Mouse (Mus musculus) ovary, adult 18-20 months (tissue): Measurements from ENCODE around the gene Sox30.

Experiments
- DNase-seq: peaks from one replicate; pipeline ENCODE4 v3.0.0; 2022; ENCODE audit warnings: low spot score, mixed read lengths

The Sox30 gene

GRCm38 (mm10) chr11:45979946-45980892 lies at the start of gene Sox30:
TSS of gene Sox30 (plus strand) at chr11:45980310.
- DNase-seq, result peak; percentile 45

GRCm38 (mm10) chr11:45932771-45933170 lies 47.3 kb upstream of the Sox30 start:
- no peak for DNase-seq

DNA sequence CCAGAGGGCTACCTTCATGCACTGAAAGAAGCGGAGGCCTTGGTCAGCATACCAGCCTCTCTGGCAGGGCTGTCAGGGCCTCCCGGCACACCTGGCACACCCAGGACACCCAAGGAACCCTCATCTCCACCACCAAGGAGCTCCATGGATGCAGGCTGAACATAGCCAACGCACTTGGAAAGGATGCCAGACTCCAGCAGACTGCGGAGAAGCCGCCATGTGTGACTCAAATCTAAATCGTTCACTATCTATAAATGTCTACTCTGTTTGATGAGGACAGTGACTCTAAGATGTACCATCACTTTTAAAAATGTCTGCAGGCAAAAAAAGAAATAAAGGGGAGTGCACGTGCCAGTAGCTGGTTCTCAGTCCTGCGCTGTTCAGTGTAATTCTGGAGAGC lies 42.6 kb upstream of the Sox30 start:
- DNase-seq, result no peak

- DNase-seq, result no peak
Observed at GRCm38 (mm10) chr11:45938917-45939316, 41.2 kb upstream of the Sox30 start.

- no peak for DNase-seq
Observed at GRCm38 (mm10) chr11:45942281-45942680, 37.8 kb upstream of the Sox30 start.

DNA sequence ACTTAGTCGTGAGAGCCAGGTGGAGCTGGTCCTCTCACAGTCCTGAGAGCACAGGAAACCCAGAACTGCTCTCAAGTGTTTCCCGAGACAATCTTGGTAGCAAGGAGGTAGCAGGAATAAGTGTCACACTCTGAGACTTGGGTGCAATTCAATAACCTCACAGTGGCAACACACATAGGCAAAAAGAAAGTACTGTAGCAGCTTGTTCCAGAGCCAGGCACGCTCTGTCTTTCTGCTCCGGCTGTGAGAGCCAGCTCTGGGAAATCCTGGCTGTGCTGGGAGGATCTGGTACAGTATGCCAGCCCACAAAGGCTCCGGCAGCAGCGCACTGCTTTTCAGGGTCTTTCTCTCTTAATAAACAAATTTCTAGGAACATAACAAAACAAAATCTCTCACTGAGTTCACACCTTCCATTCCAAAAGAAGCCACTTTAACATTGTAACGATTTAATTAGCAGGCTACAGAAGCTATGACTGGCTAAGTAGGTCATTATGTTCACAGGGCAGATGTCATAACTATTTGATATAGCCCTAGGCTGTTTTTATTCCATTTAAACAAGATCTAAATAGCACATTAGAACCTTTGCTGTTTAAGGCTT lies 36.9 kb upstream of the Sox30 start:
- DNase-seq, result no peak

GRCm38 (mm10) chr11:45943891-45944642 lies 36.0 kb upstream of the Sox30 start:
- no peak for DNase-seq

DNA sequence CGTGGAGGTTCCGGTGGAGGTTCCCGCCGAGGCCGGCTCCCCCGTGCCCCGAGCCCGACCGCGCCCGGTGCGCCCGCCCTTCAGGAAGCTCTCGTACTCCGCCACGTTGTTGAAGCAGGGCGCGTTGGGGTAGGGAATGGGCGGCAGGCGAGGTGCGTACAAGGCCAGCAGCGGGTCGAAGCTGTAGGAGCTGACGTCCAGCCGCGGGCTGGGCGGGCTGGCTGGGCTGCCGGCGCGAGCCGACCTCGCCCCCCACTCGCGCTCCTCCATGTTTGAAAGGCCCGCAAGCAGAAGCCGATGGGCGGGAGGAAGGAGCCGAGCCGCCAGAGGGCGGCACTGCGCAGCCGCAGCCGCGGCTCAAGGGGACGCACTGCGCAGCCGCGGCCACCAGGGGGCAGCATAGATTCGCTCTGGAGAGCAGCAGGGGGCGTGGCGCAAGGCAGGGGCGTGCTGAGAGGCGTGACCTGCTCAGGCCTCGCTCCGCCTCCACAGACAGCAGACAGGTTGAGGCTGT lies 35.4 kb upstream of the Sox30 start, which contains the start of gene Lsm11:
Gene Lsm11 (minus strand): TSS at position 293 of the 514 bp plus-strand sequence.
- DNase-seq, result peak; percentile 88

GRCm38 (mm10) chr11:45946796-45947195 lies 33.3 kb upstream of the Sox30 start:
- DNase-seq, result no peak

GRCm38 (mm10) chr11:45947491-45947890 lies 32.6 kb upstream of the Sox30 start:
- no peak for DNase-seq

GRCm38 (mm10) chr11:45955127-45955627 lies 24.9 kb upstream of the Sox30 start, which contains the start of gene Thg1l:
TSS of gene Thg1l (minus strand) at chr11:45955494.
- peak; percentile 82 for DNase-seq

- DNase-seq, result no peak
Observed at GRCm38 (mm10) chr11:45959598-45959997, 20.5 kb upstream of the Sox30 start.

GRCm38 (mm10) chr11:45960003-45960402 lies 20.1 kb upstream of the Sox30 start:
- no peak for DNase-seq

DNA sequence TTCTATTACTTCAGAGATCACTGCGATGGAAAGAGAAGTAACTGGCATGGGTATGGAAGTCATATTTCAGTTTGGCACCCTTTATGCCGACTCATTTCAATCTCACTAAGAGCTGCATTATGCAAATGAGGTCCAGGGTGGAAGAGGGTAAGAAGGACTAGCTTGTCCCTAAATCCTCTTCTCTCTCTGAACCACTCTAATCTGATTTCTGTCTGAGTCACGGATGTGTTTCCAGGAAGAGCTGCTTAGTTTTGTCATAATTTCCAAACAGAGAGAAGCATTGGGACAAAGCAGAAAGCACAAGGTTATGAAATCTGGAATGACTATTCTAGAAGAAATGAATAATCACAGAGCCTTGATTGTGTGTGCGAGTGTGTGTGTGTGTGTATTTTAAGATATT lies 13.2 kb upstream of the Sox30 start:
- no peak for DNase-seq

- DNase-seq, result no peak
Observed at GRCm38 (mm10) chr11:45968466-45968865, 11.6 kb upstream of the Sox30 start.

GRCm38 (mm10) chr11:45973635-45974034 lies 6.5 kb upstream of the Sox30 start:
- no peak for DNase-seq

DNA sequence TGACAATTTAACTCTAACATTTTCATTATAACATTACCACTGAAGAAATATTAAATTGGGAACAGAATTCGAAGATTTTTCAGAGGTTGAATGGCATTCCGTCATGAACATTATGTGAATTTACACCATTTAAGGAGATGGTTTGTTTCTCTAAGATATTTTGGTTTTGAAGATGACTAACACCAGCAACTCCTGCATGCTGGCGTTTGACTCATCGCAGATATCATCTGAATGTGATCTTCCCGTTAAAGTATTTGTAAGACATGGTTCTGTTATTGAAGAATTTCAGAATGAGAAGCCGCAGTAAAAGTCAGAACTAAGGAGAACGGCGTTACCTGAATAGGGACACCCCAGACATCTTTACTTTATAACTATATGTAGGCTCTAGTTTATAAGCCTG lies 5.6 kb upstream of the Sox30 start:
- DNase-seq, result no peak

DNA sequence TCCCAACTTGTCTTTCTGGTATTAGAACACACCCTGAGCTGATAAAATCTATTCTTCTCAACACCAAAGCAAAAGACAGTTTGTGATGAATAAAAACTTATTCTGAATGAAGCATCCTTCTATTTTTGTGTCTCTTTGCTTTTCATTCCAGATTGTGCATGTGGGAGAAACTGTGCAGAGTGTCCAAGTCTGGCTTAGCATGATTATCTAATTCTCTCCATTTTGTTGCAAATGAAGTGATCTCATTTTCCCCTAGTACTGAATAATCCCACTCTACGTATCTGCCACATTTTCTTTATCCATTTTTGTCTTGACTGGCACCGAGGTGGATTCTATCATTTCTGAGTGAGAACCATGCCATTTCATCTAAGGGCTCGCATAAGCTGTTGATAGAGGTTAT lies 4.0 kb upstream of the Sox30 start:
- no peak for DNase-seq

DNA sequence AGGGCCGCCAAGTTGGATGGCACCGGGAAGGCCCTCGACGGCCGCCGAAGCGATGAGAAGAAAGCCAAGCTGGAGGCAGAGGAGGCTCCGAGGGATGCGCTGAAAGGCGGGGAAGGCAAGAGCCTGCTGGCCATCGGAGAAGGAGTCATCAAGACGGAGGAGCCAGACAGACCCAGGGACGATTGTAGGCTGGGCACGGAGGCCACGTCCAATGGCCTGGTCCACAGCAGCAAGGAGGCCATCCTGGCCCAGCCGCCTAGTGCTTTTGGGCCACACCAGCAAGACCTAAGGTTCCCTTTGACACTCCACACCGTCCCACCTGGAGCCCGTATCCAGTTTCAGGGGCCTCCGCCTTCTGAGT lies 763 bp downstream of the Sox30 start:
- DNase-seq, result no peak

DNA sequence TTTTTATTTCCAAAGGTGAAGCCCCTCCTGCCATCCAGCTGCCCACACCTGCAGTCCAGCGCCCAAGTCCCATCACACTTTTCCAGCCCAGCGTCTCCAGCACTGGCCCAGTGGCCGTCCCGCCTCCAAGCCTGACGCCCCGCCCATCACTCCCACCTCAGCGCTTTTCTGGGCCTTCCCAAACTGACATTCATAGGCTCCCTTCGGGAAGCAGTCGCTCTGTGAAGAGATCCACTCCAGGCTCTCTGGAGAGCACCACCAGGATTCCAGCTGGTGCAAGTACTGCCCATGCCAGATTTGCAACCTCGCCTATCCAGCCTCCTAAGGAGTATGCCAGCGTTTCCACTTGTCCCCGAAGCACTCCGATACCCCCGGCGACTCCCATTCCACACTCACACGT lies 11.5 kb downstream of the Sox30 start:
- DNase-seq, result peak; percentile 15

DNA sequence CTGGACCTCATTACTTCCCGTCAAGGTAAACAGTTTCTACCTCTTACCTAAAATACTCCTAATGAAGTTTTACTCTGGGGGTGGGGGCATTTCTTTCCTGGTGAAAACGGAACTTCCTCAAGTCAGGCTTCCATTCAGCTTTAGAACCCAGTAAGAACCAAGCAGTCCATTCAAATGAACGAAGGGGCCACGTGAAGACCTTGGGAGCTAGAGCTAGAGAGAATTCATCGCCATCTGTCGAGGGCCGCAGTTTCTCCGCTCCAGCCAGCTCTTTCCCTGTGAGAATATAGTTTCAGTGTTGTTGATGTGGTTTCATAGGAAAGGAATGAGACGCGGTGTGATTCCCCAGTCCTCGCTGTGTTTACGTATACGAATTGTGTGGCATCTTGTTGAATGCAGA lies 12.0 kb downstream of the Sox30 start:
- no peak for DNase-seq

DNA sequence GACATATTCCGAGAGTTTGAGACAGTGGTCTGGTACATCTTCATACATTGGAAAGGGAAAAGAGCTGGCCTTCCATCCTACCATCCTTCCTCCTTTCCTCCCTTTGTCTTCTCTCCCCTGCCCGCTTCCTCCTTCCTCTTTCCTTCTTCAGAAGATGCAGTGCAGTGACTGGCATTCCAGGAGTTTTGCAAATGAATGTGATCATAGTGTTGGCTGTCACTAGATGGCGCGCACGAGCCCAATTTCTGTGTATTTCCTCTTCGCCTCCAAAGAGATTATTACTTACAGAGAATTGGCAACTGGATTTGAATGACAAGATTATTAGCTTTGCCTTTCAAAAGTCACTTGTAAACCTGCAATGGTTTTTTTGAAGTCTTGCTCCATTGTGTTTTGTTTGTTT lies 36.0 kb downstream of the Sox30 start:
- DNase-seq, result no peak
